Mouse (Mus musculus) thymus, postnatal 10 days (tissue): ENCODE results near the gene Ntm.

Source experiments
- DNase-seq, 2 experiments: peaks; one replicate each; pipeline ENCODE4 v3.0.0; 2021; ENCODE audit warnings: low spot score in 2 of 2

Ntm gene

DNA sequence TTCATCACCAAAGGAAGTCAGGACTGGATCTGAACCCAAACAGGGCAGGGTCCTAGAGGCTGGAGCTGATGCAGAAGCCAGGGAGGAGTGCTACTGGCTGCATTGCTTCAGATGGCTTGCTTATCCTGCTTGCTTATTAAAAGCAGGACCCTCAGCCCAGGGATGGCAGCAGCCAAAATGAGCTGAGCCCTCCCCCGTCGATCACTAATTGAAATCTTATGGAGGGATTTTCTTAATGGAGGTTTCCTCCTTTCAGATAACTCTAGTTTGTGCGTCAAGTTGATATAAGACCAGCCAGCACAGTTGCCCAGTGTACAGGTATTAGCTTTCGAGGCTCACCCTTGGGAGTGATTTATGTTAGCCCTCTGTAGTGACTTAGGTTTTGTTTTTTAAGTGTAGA, 826.9 kb downstream of the Ntm start:
- DNase-seq, result no peak

DNA sequence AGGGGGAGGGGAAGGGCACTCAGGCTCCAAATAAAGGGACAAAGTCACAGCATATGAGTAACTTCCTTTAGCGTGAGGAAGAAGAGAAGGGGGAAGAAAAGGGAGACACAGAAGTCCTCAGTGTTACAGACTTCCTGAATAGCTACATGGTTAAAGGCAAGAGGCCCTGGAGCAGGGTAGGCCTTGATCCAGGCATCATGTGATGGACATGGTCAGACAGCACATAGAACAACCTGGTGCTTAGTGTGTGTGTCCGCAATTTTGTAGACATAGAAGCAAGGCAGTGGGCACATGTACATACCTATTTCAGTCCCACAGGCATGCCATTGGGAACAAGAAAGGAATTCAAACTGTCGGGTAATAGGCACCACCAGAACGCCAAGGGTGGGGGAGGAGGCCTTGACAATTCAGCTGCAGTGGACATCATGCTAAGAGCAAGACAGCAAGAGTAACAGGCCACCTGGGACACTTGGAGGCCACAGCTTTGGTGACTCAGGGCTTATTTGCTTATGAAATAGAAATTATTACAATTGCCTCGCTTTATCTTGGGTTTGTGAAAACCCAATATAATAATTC, 832.1 kb downstream of the Ntm start:
- no peak for DNase-seq

DNA sequence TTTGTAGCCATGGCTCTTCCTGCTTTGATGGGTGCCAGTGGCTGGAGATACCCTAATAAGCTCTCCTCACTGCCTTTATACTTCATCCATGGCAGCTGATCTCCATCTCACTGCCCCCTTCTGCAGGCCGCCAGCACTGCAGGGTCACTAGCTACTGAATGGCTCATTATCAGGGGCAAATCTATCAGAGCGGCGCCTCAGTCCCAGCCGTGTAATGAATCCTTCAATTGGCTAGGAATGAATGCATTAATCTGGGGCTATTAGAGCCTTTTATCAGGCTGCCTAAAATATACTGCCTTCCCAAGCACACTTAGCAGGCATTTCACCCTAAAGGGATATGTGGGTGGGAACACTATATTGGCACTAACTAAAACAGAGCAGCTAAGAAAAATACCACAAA, 832.6 kb downstream of the Ntm start:
- no peak for DNase-seq

DNA sequence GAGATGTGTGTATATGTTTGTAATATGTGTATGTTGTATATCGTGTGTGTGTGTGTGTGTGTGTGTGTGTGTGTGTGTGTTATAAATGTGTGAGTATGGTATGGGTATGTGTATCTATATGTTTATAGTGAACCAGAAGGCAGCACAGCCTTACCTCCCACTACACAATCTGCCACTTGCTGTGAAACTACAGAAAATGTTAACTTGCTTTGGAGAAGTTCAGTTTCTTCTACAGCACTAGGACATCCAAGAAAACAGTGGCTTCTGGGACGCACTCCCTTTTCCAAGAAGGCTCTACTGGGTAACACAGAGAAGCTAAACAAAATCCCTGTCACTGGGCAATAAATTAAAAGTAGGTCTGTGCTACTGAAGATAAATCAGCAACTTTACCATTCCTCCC, 834.5 kb downstream of the Ntm start:
- no peak for DNase-seq

DNA sequence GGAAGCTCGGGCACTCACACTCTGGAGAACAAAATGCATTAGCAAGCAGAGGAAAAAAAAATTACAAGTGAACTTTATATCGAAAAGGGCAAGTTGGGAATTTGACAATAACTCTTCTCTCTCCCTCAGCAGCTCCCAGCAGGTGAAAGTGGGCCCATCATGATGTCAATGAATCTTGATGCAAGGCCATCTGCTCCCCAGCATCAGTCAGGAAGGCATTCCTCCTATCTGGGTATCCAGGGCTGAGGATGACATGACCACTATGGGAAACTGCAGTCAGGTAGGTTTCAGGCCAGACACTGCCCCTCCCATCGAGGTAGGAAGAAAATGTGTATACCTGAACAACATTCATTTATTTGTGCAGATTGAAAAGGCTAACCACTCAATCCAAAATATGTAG, 838.5 kb downstream of the Ntm start:
- no peak for DNase-seq

DNA sequence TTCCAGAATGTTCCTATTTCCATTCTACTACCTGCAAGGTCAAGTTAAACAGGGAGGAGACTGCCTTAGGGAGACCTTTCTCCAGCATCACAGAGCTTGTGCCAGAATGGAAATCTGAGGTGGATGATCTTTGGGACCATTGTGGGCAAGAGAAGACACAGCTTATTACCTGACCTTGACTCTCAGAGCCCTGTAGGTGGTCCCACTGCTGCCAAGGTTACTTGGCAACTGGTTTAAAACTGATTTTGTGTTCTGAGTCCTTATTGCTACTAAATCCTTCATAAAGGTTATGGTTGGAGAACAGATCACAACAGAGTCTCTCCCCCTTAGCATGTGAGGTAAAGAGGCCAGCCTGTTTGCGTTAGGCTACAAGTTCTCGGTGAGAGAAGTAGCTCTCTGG, 839.1 kb downstream of the Ntm start:
- DNase-seq, result no peak

DNA sequence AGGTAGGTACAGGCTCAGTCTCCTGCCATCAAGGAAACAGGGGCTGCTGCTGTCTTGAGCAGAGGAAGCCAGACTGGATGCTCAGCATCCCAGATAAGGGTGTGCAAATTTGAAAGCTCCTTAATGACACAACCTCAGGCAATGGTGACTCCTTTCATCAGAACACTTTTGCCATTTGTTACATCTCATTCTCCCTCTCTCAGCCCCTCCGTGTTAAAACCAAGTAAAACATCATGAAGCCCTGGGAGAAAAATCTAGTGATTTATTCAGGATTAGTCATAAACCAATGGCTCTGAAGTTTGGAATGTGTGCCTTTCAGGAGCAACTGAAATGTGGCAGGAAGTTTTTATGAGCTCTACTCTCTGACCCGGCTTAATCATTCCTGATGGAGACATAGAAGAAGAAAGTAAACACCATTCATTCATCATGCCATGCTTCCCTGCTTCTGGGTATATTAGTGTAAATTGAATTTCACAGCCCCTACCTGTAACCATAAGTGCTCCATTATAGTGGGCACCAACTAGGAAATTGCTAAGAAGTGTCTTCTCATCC, 845.3 kb downstream of the Ntm start:
- DNase-seq, result no peak

DNA sequence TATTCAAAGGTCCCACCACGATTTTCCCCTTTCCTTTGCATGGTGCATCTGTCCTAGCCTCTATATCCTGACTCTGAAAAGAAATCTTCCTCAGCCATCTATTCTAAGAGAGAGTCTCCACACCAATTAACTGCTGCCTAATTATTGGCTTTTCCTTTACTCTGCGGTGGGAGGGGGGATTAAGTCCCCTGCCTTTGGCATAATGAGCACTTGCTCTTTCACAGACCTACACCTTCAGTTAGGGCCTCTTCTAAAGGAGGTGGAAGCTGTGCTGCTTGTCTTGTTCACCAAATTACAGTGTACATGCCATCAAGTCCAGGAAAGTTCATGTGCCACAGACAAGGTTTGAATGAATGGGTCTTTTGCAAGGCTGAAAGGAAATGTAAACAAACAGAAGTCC, 847.6 kb downstream of the Ntm start:
- DNase-seq, result no peak

DNA sequence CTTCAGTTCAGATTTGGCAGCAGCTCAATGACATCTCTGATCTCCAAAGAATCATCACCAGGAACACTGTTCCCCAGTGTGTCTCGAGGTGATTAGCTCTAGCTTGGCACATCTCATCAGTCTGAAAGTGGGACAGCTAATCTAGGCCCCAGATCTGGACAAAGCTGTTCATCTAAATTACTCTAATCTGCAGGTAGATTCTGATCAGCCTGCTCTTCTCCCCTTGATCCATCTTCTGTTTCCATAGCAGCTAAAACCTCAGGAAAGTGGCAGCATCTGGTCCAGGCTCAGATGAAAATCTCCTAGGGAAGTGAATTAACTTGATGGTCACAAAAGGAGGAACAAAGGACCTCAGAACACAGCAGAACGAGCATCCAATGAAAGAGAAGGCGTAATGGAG, 856.2 kb downstream of the Ntm start:
- no peak for DNase-seq

DNA sequence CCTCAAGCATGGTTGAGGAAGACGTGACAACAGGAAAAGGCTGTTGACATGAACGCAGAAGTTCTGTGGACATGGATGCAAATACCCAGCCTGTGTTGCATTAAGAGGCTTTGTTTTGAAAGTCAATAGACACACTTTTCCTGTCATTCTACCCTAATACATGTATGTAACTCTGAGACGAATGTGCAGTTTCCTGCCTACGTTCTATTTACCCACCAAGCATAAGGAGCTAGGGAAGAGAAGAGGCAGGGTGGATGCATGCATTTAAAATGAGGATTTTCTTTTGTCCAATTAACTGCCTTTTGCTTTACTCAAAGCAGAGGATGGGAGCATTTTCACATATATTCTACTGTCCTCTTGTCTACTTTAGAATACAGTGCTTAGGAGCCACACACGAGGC, 858.5 kb downstream of the Ntm start:
- no peak for DNase-seq

DNA sequence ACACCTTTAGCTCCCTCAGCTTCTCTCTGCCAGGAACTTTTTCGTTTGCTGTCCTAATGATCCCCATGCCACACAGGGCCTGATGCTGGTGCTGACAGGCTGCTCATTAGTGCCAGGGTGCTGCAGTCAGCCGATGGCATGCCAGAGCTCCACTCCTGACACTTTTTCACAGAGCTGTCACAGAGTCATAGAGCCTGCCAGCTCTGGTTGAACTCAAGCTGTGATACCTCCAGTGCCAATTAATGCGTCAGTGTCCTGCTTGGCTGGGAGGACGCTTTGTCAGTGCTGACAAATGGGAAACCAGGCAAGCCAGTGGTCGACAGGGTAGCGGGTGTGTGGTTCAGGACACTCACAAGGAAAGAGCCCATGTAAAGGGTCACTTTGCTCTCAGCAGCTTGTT, 858.9 kb downstream of the Ntm start:
- DNase-seq, result no peak

DNA sequence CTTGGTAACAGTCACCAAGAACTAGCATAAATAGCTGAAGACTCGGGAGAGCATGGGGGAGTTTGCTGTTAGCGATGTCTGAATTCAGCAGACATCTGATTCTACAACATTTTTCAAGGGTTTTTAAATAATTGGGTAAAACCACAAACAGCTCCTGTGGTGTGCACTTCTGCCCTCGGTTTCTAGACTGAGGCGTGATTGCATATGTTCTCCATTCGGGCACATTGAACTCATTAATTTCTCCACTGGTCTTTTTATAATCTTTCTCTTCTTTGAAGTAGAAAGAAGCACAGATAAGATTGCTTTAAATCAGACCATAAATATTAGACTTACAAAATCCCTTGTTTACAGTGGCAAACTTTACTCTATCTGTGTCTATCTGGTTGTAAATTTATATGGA, 862.3 kb downstream of the Ntm start:
- no peak for DNase-seq

DNA sequence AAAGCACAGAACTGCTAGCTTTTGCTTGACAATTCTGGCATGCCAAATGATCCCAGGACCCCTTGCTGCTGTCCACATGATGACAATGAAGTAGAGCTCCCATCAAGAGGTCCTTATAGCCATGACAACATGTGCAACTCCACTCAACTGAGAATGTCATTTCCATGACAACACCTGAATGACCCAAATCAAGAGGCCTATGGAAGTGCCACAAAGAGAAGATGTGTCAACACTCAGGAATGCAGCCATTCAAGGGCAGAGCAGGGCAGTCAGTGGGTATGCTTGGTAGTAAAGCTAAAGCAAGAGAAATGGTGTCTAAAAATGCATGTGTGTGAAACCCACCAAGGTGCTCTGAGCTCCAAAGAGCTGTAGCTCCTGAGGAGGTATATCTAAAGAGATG, 870.5 kb downstream of the Ntm start:
- no peak for DNase-seq

DNA sequence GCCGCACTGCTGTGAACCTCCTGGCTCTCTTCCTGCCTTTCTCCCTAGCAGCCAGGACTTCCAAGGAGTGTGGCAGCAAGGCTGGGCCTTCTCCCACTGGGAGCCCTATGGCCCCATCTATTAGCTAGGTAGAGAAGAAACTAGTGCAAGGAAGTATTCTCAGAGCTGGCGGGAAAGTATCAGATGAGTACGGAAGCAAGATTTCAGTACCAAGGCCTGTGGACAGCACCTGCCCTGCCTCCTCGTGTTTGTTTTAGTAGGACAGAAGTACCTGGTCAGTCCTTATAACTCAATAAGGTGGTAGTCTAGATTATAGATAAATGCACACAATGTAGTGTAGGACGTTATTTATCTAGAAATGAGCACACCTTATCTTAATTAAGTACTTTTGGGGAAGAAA, 874.3 kb downstream of the Ntm start:
- DNase-seq, result no peak

DNA sequence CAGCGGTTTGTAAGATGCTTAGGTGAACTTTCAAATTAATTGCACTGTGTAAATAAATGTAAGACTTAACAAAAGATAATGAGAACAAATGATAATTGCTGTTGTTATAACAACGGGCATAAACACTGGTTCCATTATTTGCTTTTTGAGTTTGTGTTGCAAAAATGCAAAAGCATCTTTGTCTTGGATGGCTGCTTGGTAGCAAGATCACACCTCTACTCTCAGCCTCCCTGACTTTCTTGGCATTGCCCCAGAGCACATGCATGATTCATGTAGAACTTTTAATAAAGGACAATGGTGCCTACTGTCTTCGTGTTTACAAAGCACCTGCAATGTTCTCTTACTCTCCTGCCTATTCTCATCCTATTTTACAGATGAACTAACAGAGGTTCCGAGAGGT, 875.3 kb downstream of the Ntm start:
- no peak for DNase-seq

DNA sequence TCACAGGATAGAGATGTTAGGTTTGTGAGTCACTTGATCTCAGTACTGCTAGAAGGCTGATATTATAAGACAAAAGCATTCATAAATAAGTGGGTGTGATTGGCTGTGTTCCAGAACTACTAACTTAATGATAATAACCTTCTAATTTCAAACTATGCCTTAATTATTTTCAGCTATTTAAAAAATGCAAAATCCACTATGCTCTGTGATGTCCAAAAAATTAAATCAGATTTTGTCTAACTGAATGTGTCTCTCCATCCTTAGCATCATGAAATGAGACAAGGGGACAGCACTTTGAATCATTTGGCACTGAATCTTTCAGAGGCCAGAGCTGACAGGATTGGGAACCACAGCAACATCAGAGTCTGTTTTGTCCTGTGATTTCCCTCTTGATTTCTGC, 875.8 kb downstream of the Ntm start:
- no peak for DNase-seq

DNA sequence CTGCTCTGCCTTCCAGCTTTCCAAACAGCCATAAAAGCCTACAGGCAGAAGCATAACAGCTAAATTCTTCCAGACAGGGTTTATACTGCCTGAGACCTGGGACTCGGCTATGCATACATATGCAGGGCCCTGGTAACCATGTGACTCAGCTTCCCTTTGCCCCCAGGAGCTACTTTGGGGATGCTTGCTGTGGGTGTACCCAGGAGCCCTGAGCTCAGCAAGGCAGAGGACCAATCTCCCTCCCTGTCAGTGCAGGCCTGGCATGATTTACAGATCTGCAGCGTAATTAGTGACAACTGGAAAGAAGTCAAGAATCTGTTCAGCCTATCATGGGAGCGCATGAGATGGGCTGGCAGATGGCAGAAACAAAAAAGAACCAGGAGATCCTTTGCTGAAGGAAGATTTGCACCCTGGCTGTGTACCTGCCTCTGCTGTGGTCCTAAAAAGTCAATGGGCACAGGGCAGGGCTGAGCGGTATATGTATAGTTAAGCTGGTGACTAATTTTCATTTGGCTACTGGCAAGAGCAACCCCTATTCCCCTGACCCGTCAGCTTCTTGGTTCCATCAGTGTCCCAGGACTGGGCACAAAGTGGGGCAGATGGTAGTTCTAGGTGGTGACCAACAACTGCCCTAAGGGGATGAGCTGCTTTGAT, 886.9 kb downstream of the Ntm start:
- no peak for DNase-seq

DNA sequence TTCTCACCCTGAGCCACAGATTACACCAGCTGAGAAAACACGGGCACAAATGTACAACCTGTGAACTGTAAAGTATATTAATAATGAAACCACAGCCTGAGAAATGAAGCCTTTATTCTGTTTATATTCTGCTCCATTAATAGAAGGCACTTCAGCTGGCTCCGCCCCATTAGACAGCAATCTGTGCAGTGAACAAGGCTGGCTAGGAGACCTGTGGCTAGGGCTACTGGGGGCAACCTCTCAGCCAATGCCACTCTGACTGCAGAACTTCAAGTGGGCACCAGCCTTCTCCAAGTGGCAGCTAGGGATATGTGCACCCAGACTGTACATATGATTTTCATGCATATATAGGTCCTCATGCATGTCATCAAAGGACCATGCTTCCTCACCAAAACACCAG, 887.7 kb downstream of the Ntm start:
- no peak for DNase-seq

DNA sequence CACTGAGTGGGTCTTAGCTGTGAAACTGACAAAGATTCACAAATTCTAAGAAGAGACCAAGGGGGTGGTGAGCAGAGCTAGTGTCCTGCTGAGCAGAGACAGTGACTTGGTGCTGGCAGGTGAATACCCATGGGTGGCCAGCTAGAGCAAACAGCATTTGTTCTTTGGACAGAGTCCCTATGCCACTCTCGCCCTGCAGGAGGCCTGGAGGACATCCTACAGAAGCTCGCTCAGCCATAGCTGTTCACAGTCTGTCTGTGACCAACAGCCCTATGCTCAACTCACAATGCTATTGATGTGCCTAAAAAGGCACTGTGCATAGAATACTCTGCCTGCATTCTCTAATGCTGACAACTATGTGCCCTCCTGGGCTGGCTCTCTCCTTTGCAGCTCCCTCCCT, 888.4 kb downstream of the Ntm start:
- DNase-seq, result no peak

DNA sequence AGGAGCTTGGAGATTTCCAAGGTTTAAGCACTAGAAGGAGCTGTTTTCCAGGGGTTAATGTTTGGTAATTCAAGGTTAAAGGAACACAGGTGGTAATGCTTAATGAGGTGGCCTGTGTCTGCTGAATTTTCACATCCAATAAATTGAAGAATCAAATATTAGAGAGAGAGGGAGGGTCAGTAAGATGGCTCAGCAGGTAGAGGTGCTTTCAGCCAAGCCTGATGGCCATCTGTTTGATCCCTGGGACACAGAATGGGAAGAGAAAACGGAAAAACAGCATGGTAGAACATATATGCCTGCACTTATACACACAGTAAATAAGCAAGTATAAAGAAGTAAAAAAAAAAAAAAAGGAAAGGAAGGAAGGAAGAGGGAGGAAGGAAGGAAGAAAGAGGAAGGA, 890.9 kb downstream of the Ntm start:
- DNase-seq, result no peak

DNA sequence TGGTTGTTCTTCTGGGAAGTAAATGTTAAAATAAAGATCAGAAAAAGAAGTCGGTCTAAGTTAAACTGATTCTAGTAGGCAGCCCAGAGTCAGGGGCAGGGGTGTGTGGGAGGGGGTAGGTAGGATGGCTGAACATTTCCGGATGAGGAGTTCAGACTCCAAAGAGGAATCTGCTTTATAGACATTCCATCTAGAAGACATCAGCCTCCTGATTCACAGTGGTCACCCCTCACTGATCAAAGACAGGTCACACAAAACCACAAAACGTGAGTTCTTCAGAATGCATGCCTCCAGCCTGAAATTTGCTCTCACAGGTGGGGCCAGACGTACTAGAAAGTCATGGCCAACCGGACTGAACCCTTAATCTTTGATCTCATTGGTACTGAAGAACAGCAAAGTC, 895.4 kb downstream of the Ntm start:
- DNase-seq, result no peak

DNA sequence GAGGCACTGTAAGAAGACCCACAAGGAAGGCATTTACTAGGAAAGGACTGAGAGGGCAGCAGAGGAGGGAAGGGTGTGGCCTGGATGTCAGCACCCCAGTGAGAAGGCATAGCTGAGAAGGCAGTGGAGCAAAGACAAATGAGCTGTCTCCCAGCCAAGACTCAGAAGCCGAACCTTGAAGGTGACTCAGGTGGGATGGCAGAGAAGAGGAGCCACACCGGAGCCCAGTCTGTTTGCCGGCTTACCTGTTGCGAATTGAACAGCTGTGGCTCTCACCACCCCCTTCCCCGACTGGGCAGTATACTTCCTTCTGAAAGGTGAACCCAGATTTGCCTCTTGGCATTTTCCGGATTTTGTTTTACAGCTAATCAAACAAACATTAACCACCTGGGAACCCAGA, 902.6 kb downstream of the Ntm start:
- no peak for DNase-seq

DNA sequence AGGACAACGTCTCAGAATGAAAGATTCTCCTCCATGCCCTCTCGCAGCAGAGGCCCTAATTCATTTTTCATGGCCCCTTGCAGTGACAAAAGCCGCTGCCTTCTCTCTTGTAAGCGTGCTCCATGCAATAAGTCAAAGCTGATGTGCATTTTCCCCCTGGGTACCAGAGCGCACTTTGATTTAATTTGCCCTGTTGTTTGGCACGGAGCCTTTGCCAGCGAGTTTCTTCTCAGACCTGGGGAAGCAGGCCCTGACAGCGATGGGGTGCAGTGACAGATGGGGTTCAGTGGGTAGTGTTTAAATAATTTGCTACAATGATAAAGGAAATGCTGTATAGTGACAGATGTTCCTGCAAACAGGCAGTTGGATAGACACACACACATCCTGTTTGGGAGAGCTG, 904.1 kb downstream of the Ntm start:
- DNase-seq, result no peak

DNA sequence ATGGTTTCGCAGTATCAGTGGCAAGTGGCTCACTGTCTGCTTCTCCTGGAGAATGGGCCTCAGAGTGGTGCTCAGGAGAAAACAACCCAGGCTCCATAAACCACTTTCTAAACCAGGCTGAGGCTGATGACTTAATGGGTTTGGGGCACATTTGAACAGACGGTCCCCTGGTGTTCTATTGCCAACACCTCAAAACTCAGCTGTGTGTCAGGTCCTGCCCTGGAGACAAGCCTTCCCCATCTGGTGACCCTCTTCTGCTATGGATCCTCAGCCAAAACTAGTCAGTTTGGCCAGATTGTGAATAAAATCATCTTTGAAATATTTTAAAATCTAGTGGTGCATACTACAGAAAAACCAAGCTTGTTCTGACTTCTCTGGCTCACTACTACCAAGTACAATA, 907.3 kb downstream of the Ntm start:
- DNase-seq, result no peak
